Mouse (Mus musculus): ENCODE measurements around the gene Pappa.

DNA sequence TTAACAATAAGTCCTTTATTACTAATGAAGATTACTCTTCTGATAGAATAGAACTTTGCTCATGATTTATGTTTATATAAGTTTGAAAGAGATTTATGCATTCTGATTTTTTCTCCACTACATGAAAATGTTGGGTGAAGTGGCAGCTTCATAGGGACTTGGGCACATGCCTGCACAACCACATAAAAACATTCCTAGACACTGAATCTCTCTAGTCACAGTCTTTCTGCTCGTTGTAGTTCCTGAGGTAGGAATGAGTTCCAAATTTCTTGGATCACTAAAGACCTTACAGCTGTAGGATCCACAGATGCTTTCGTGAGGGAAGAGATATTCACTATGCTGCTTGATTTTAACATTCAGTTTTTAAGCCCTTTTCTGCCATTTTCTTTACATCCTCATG is 81.5 kb downstream of the Pappa start:
- TF ChIP-seq CTCF (conservative IDR thresholded peaks at IDR 0.05; ENCODE audit: low read length), result no peak
- no peak for TF ChIP-seq NANOG (IDR thresholded peaks at IDR 0.05; ENCODE audit: borderline replicate concordance, low read length)
- no peak for TF ChIP-seq POU5F1 (IDR thresholded peaks at IDR 0.05; ENCODE audit: borderline replicate concordance, low read length)

Data from E14TG2a.4 (cell line).